Mouse (Mus musculus): ENCODE data around the gene Gm34653. TPM values are rescaled to one million over a fixed set of nuclear protein-coding genes. Genes with fewer than 3 reads are reported as not detected.
"Not testable (repeated sequence)": the region's sequence is repeated elsewhere in the genome, so short reads cannot be mapped to it uniquely, and the experiment has no call there.

Gene Gm34653
- polyA plus RNA-seq (2016; fragmentation: Nextera tagmentation; extraction: Ambion mirVana): 0.07 TPM in 2 replicates

GRCm38 (mm10) chr2:34832766-34833457 is at the start of gene Gm34653:
Gm34653 (plus strand) TSS chr2:34833007.
- H3K4me2 ChIP-seq: not testable (repeated sequence)

GRCm38 (mm10) chr2:34783064-34784020 is 49.5 kb upstream of the Gm34653 start:
- Histone ChIP-seq H3K9ac (peak overlapping the region; percentile 59), H3K4me2 (peak overlapping the region; percentile 63), H3K4me1 (peaks cover 31% of the 10 kb centered on the region), H3K9me3 (replicated peaks) (no peaks in the 10 kb centered on the region), H3K27me3 (replicated peaks) (no peaks in the 10 kb centered on the region), H3K4me3 (peak overlapping the region; percentile 32), H3K27ac (peak overlapping the region; percentile 99), H3K36me3 (peaks cover 90% of the 10 kb centered on the region)
- ATAC-seq: peak; percentile 99
- 34% methylated on average over 14 of the region's 14 CpGs for WGBS (ENCODE audit: insufficient replicate concordance)

More at GRCm38 (mm10) chr2:34832766-34833457, at the start of gene Gm34653:
- not testable (repeated sequence) for H3K4me3 ChIP-seq; H3K27ac ChIP-seq; H3K4me1 ChIP-seq; H3K9me3 ChIP-seq (replicated peaks); H3K9ac ChIP-seq; ATAC-seq; H3K36me3 ChIP-seq
- H3K27me3 ChIP-seq (replicated peaks): 0 out of 2 replicates have a peak, but pooled peaks cover 16% of the 10 kb centered on the region
- 51% methylated on average over 11 of the region's 11 CpGs for WGBS (ENCODE audit: insufficient replicate concordance)

DNA sequence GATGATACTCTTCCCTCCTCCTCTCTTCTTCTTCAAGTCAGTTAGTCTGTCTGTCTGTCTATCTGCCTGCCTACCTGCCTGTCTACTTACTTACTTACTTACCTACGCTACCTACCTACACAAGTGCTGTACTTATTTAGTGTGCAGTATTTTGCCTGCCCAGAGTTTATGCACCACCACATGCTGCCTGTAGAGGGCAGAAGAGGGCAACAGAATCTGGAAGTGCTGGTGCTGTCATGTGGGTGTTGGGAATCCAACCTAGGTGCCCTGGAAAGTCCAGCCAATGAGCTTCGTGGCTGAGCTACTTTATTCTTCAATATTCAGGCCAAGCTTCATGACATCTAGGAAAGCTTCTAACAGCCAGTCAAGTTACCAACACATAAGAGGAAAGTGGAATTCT is 48.7 kb upstream of the Gm34653 start:
- H3K4me3 ChIP-seq: no peak overlapping the region
- peaks cover 89% of the 10 kb centered on the region for H3K36me3 ChIP-seq
- peak overlapping the region; percentile 99 for H3K27ac ChIP-seq
- H3K27me3 ChIP-seq (replicated peaks): no peaks in the 10 kb centered on the region
- H3K9ac ChIP-seq: peak overlapping the region; percentile 59
- H3K9me3 ChIP-seq (replicated peaks): no peaks in the 10 kb centered on the region
- H3K4me2 ChIP-seq: peak overlapping the region; percentile 63; the same call in 1 of the 2 replicates
- WGBS (ENCODE audit: insufficient replicate concordance): 73% methylated on average over 2 of the region's 2 CpGs
- ATAC-seq: no peak
- peaks cover 31% of the 10 kb centered on the region for H3K4me1 ChIP-seq

GRCm38 (mm10) chr2:34790282-34790681 is 42.5 kb upstream of the Gm34653 start:
- ATAC-seq: no peak
- WGBS (ENCODE audit: insufficient replicate concordance): 81% methylated on average over 8 of the region's 8 CpGs

GRCm38 (mm10) chr2:34792543-34792942 is 40.3 kb upstream of the Gm34653 start:
- not testable (repeated sequence) for H3K27me3 ChIP-seq (replicated peaks); H3K4me2 ChIP-seq; H3K27ac ChIP-seq; ATAC-seq; H3K9me3 ChIP-seq (replicated peaks); H3K4me3 ChIP-seq; H3K9ac ChIP-seq
- WGBS (ENCODE audit: insufficient replicate concordance): 95% methylated on average over 2 of the region's 2 CpGs
- peaks cover 68% of the 10 kb centered on the region for H3K36me3 ChIP-seq
- H3K4me1 ChIP-seq: peaks cover 11% of the 10 kb centered on the region; the same call in 1 of the 2 replicates

More at GRCm38 (mm10) chr2:34790282-34790681, 42.5 kb upstream of the Gm34653 start:
- peaks cover 70% of the 10 kb centered on the region for H3K36me3 ChIP-seq
- 0 out of 2 replicates have a peak, but pooled peaks cover 9% of the 10 kb centered on the region for H3K4me1 ChIP-seq
- H3K27ac ChIP-seq: 0 out of 2 replicates have a peak overlapping the region, but pooled peaks have one; percentile 28
- H3K9ac ChIP-seq: no peak overlapping the region
- no peak overlapping the region for H3K4me3 ChIP-seq
- no peaks in the 10 kb centered on the region for H3K27me3 ChIP-seq (replicated peaks)
- no peaks in the 10 kb centered on the region for H3K9me3 ChIP-seq (replicated peaks)
- peak overlapping the region; percentile 6; the same call in 1 of the 2 replicates for H3K4me2 ChIP-seq

GRCm38 (mm10) chr2:34794511-34794910 is 38.3 kb upstream of the Gm34653 start:
- ATAC-seq: no peak
- Histone ChIP-seq H3K9me3 (replicated peaks) (no peaks in the 10 kb centered on the region), H3K36me3 (peaks cover 51% of the 10 kb centered on the region), H3K9ac (no peak overlapping the region), H3K27ac (no peak overlapping the region), H3K4me3 (no peak overlapping the region), H3K27me3 (replicated peaks) (no peaks in the 10 kb centered on the region), H3K4me2 (no peak overlapping the region), H3K4me1 (peaks cover 25% of the 10 kb centered on the region)
- WGBS (ENCODE audit: insufficient replicate concordance): 86% methylated on average over 2 of the region's 2 CpGs

- Histone ChIP-seq H3K36me3 (peaks cover 43% of the 10 kb centered on the region), H3K9me3 (replicated peaks) (no peaks in the 10 kb centered on the region), H3K4me1 (peaks cover 27% of the 10 kb centered on the region), H3K27ac (no peak overlapping the region), H3K9ac (no peak overlapping the region), H3K4me3 (no peak overlapping the region), H3K4me2 (no peak overlapping the region), H3K27me3 (replicated peaks) (no peaks in the 10 kb centered on the region)
- no peak for ATAC-seq
- 80% methylated on average over 7 of the region's 7 CpGs for WGBS (ENCODE audit: insufficient replicate concordance)
Measured at GRCm38 (mm10) chr2:34795426-34795825, 37.4 kb upstream of the Gm34653 start.

DNA sequence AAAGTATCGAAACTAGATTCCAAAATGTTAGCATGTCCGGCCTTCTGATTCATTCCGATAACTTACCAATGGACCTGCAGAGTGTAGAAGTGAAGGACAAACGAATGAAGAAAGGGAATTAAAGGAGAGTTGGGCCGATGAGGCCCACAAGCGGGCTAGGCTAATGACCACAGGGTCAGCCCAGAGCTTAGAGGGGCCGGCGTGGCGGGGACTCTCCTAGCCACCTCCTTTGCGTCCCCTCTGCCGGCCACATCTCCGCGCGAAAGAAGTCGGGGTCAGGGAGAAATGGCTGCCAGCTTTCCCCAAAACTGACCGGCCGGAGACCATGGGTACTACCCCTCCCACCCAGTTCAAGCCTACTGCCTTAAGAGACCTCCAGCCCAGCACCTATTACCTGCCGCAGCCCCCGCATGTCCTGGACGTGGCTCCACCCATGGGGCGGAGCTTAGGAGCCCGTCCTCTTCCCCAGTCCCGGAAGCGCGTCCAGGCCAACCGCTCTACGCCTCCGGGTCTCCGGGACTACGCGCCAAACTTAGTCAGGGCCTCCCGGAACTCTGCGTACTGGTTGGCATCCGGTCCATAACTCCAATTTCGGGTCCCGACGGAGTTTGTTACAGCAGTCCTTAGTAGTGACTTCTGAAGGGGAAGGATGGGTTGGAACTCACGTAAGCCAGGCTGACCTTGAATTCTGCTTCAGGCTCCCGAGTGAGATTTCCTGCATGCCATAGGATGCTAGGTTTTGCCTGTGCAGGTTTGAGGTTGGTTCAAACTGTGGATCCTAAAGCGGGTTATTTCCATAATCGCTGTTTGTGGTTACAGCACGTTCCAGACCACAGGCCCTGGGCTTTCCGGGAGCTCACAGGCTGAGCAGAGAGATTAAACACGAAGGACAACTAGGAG is 33.2 kb upstream of the Gm34653 start, which contains the start of gene Rabepk:
TSS of gene Rabepk (minus strand) at position 556 of the 900 bp plus-strand sequence.
- H3K36me3 ChIP-seq: peaks cover 36% of the 10 kb centered on the region
- H3K27me3 ChIP-seq (replicated peaks): no peaks in the 10 kb centered on the region
- peak within 1 kb of the TSS; percentile 73 for H3K4me3 ChIP-seq
- H3K4me1 ChIP-seq: peaks cover 48% of the 10 kb centered on the region
- peak within 1 kb of the TSS; percentile 85 for H3K9ac ChIP-seq
- peak; percentile 78 for ATAC-seq
- H3K4me2 ChIP-seq: peak within 1 kb of the TSS; percentile 81
- peak within 1 kb of the TSS; percentile 89 for H3K27ac ChIP-seq
- H3K9me3 ChIP-seq (replicated peaks): no peaks in the 10 kb centered on the region
- 2% methylated on average over 44 of the region's 44 CpGs for WGBS (ENCODE audit: insufficient replicate concordance)

DNA sequence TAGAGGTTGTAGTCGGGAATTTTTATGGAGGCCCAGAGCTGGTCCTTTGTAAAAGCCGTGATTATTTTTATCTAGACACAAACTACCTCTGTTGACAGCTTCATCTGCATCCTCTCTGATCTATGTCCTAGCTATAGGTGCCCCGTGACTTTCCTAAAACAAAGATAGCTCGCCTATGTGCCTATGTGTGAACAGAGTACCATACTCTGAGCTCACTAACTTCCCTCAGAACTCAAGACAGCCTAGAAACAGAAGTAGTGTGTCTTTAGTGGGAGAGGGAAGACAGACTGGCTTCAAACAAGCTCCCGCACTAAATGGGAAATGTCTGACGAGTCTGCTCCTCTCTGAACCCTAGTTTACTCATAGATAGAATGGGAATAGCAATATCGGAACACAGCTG is 32.4 kb upstream of the Gm34653 start:
- Histone ChIP-seq H3K36me3 (peaks cover 34% of the 10 kb centered on the region), H3K9me3 (replicated peaks) (no peaks in the 10 kb centered on the region), H3K27ac (peak overlapping the region; percentile 89), H3K4me2 (peak overlapping the region; percentile 81), H3K9ac (peak overlapping the region; percentile 85), H3K4me1 (peaks cover 55% of the 10 kb centered on the region), H3K27me3 (replicated peaks) (no peaks in the 10 kb centered on the region), H3K4me3 (peak overlapping the region; percentile 73)
- WGBS (ENCODE audit: insufficient replicate concordance): 37% methylated on average over 7 of the region's 7 CpGs
- ATAC-seq: no peak

- H3K4me2 ChIP-seq: peak overlapping the region; percentile 72
- peak; percentile 86 for ATAC-seq
- 4% methylated on average over 39 of the region's 39 CpGs for WGBS (ENCODE audit: insufficient replicate concordance)
Measured at GRCm38 (mm10) chr2:34801516-34802482, 31.0 kb upstream of the Gm34653 start.

More at GRCm38 (mm10) chr2:34801516-34802482, 31.0 kb upstream of the Gm34653 start:
- H3K27ac ChIP-seq: peak overlapping the region; percentile 95
- H3K36me3 ChIP-seq: peaks cover 36% of the 10 kb centered on the region
- H3K9ac ChIP-seq: peak overlapping the region; percentile 89
- H3K4me1 ChIP-seq: peaks cover 69% of the 10 kb centered on the region
- no peaks in the 10 kb centered on the region for H3K9me3 ChIP-seq (replicated peaks)
- H3K27me3 ChIP-seq (replicated peaks): no peaks in the 10 kb centered on the region
- peak overlapping the region; percentile 78 for H3K4me3 ChIP-seq
